Mouse (Mus musculus) olfactory bulb, adult 2 months (tissue): ENCODE measurements around the gene Slc16a10.
"Not testable (repeated sequence)": the region's sequence is repeated elsewhere in the genome, so short reads cannot be mapped to it uniquely, and the experiment has no call there.

Source experiments
- CTCF ChIP-seq: fragments of 200-500 bp; IDR thresholded peaks from 2 replicates; pipeline ENCODE4 v1.5.1; 2012; ENCODE audit warnings: low read depth, mild to moderate bottlenecking, low read length, moderate library complexity; ENCODE audit not compliant: insufficient read depth
- POLR2A ChIP-seq: fragments of 200-500 bp; IDR thresholded peaks from 2 replicates; pipeline ENCODE4 v1.6.1; 2012; ENCODE audit warnings: mild to moderate bottlenecking, low read depth, low read length, moderate library complexity; ENCODE audit not compliant: insufficient read depth

DNA sequence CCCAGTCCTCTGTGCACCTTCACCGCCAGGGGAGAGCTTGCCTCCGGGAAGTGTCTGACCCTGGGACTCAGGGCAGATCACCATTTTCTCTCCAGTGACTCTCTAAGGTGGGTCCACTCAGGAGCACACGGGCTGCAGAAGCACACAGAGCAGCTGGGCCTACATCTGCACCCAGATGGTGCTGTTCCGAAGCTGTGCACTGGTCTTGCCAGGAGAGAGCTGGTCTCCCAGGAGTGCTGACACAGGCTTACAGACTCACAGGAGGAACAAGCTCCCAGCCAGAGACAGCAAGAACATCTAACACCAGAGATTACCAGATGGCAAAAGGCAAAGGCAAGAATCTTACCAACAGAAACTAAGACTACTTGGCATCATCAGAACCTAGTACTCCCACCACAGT is 133.2 kb downstream of the Slc16a10 start:
- TF ChIP-seq POLR2A, CTCF: not testable (repeated sequence)
